16 mouse cellular contexts compared by ENCODE assay signal in the genomic region with DNA sequence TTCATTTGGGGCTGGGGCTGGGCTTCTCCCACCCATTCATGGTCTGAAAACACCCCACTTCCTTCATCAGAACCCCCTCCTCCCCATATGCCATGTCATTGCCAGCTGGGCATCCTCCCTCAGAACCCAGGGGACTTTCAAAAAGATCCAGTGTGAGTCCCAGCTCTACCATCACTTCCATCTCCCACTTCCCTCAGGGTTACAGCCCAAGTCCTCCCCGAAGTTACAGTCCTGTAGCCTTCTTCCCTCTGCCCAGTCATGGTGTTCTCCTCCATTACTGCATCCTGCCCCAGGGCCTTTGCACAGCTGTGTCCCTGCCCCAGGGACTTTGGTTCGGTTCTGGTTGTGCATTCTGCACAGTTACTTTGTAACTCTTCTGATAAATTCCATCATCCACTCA. TPM values are rescaled to one million over a fixed set of nuclear protein-coding genes. Genes with fewer than 3 reads are reported as not detected.
"Had no signal": no experiment of that assay in that cellular context is flagged by ENCODE, and none has a peak within 500 bp of the region (broad histone marks: within the 10 kb centered on the region; RNA-seq: fewer than 3 reads in every experiment).

No protein-coding gene starts in this region.

- H3K4me2 ChIP-seq: kidney, embryonic 15.5 days; limb, embryonic 12.5 days; limb, embryonic 15.5 days; liver, embryonic 11.5 days; lung, embryonic 14.5 days; midbrain, embryonic 13.5 days had no signal

- H3K36me3 ChIP-seq: kidney, embryonic 15.5 days; limb, embryonic 12.5 days; limb, embryonic 15.5 days; midbrain, embryonic 13.5 days had no signal

- H3K27ac ChIP-seq: kidney, embryonic 15.5 days; left cerebral cortex, adult 2 months; limb, embryonic 12.5 days; limb, embryonic 15.5 days; liver, embryonic 14.5 days; macrophage; midbrain, embryonic 13.5 days had no signal

- H3K9ac ChIP-seq: kidney, embryonic 15.5 days; limb, embryonic 12.5 days; limb, embryonic 15.5 days; liver, embryonic 14.5 days; liver, postnatal 0 days; lung, embryonic 14.5 days; midbrain, embryonic 13.5 days had no signal

- H3K9me3 ChIP-seq: kidney, embryonic 15.5 days; limb, embryonic 12.5 days; limb, embryonic 15.5 days; midbrain, embryonic 13.5 days had no signal

- H3K4me3 ChIP-seq: kidney, embryonic 15.5 days; left cerebral cortex, adult 2 months; limb, embryonic 12.5 days; limb, embryonic 15.5 days; midbrain, embryonic 13.5 days had no signal

- H3K4me1 ChIP-seq: midbrain, embryonic 13.5 days had no signal

- DNase-seq: kidney, adult 2 months; kidney, postnatal 36 days; layer of hippocampus, postnatal 36 days; liver, postnatal 0 days; lung, embryonic 14.5 days had no signal

- ATAC-seq: intestine, postnatal 0 days; liver, postnatal 0 days; lung, postnatal 0 days; midbrain, embryonic 13.5 days had no signal

RNA-seq across cellular contexts. Expression of a gene that starts 28.4 kb away (rescaled TPM):
- total RNA-seq: megakaryocyte, adult 5-6 weeks had no signal
- polyA plus RNA-seq: liver, embryonic 11.5 days; liver, postnatal 0 days had no signal
